Mouse (Mus musculus) small intestine, adult 2 months (tissue): Measurements from ENCODE around the gene Tvp23a. TPM values are rescaled to one million over a fixed set of nuclear protein-coding genes. Genes with fewer than 3 reads are reported as not detected.

ENCODE experiments used
- H3K27ac ChIP-seq: fragments of 200-500 bp; 2 replicates; pipeline ENCODE4 v1.5.1; 2012; ENCODE audit warnings: low read depth, low read length, control low read depth, inconsistent platforms; ENCODE audit not compliant: insufficient read depth
- H3K27me3 ChIP-seq: fragments of 200-500 bp; 2 replicates; pipeline ENCODE4 v1.6.1; 2012; ENCODE audit warnings: mild to moderate bottlenecking, moderate library complexity, low read length, inconsistent platforms; ENCODE audit not compliant: control insufficient read depth, insufficient read depth
- H3K36me3 ChIP-seq: fragments of 200-500 bp; 2 replicates; pipeline ENCODE4 v1.6.1; 2012; ENCODE audit warnings: mild to moderate bottlenecking, low read length, control low read depth, inconsistent platforms; ENCODE audit not compliant: control insufficient read depth, insufficient read depth
- H3K4me1 ChIP-seq: fragments of 200-500 bp; 2 replicates; pipeline ENCODE4 v1.6.1; 2012; ENCODE audit warnings: low read length, inconsistent platforms, mixed read lengths; ENCODE audit not compliant: control insufficient read depth, insufficient read depth, insufficient read length
- H3K4me3 ChIP-seq: fragments of 200-500 bp; 2 replicates; pipeline ENCODE4 v1.5.1; 2012; ENCODE audit warnings: low read depth, mild to moderate bottlenecking, control low read depth, inconsistent platforms, low read length, moderate library complexity
- CTCF ChIP-seq: fragments of 200-500 bp; IDR thresholded peaks from 2 replicates; pipeline ENCODE4 v1.5.1; 2012; ENCODE audit warnings: low read depth, mild to moderate bottlenecking, control low read depth, inconsistent platforms, low read length, moderate library complexity, mixed read lengths; ENCODE audit not compliant: insufficient replicate concordance, insufficient read length; ENCODE audit errors: extremely low read depth
- POLR2A ChIP-seq: fragments of 200-500 bp; IDR thresholded peaks from 2 replicates; pipeline ENCODE4 v1.6.1; 2012; ENCODE audit warnings: low read depth, mild to moderate bottlenecking, control low read depth, inconsistent platforms, low read length, moderate library complexity
- WGBS: fragments of 180-500 bp; shearing (Covaris S2); methylation state at CpG from one replicate; pipeline ENCODE4 v1.1.7; 2018; 5-methylcytosine and 5-hydroxymethylcytosine counted together
- polyA plus RNA-seq: library from polyadenylated mRNA; depleted of rRNA; stranded (reverse); fragments of >200 nt; gene quantifications from 2 replicates; pipeline ENCODE4 v1.2.3, GENCODE M21; 2012; rRNA removed

Tvp23a gene
- polyA plus RNA-seq, 1 experiment: 1.4 TPM

GRCm38 (mm10) chr16:10374254-10375011 lies 72.7 kb downstream of the Tvp23a start:
- 16% methylated on average over 13 of the region's 13 CpGs for WGBS
- TF ChIP-seq CTCF (no peak), POLR2A (no peak)
- H3K4me3 ChIP-seq: no peak overlapping the region

DNA sequence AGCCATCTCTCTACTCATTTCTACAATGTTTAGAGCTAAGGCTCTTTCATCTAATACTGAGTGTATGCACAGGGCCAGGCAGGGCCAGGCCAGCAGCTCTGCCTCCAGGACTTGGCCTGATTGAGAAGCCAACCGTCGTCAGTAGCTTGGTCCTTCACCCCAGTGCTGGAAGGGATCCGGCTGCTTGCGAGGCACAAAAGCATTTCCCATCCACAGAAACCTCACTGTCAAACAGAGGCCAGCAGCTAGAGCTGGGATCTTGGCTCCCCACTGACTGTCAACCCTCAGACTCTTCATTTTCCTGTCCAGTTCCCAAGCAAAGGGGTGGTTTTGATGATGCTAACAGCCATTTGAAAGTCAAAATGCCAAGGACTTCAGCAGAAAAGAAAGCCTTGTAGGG lies 74.8 kb downstream of the Tvp23a start:
- Histone ChIP-seq H3K36me3 (no peaks in the 10 kb centered on the region), H3K4me3 (no peak overlapping the region), H3K27ac (no peak overlapping the region), H3K27me3 (no peaks in the 10 kb centered on the region), H3K4me1 (peaks cover 3% of the 10 kb centered on the region; the same call in 1 of the 2 replicates)
- no peak for TF ChIP-seq CTCF
- no peak for TF ChIP-seq POLR2A
- WGBS: 92% methylated on average over 4 of the region's 4 CpGs

More at GRCm38 (mm10) chr16:10374254-10375011, 72.7 kb downstream of the Tvp23a start:
- Histone ChIP-seq H3K27me3 (no peaks in the 10 kb centered on the region), H3K4me1 (peaks cover 3% of the 10 kb centered on the region; the same call in 1 of the 2 replicates), H3K36me3 (no peaks in the 10 kb centered on the region), H3K27ac (no peak overlapping the region)

Other genes starting within 250 kb of the Tvp23a start
- gene Emp2, start 133.4 kb downstream of the Tvp23a start, polyA plus RNA-seq: 5.3 and 5.5 TPM in 2 replicates
- 0.08 TPM in 1 of 2 replicates, not detected in the other for gene Tekt5, start 51.9 kb downstream of the Tvp23a start, polyA plus RNA-seq
- gene Nubp1, start 35.4 kb downstream of the Tvp23a start, polyA plus RNA-seq: 11.1 and 20.3 TPM in 2 replicates
- 5.9 and 17.0 TPM in 2 replicates for gene Ciita, start 32.7 kb upstream of the Tvp23a start, polyA plus RNA-seq
- gene Dexi, start 95.7 kb upstream of the Tvp23a start, polyA plus RNA-seq: 34.9 and 38.3 TPM in 2 replicates
- 7.6 and 14.3 TPM in 2 replicates for gene Clec16a, start 98.0 kb upstream of the Tvp23a start, polyA plus RNA-seq